Mouse (Mus musculus): ENCODE data around the gene Ubp1.

DNA sequence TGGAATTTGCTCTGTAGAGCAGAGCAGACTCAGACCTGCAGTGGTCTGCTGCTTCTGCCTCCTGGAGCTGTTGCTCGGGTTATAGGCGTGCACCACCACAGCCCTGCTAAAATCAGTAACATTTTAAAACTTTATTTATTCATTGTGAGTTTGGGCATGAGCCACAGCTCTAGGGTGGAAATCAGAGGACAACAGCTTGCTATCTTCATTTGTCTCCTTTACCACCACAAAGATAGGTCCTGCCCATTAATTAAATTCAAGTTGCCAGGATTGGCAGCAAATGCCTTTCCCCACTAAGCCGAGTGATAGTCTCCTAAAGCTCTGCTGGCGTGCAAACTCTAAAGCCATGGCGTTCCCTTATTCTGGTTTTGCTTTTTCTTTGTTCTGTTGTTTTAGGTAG, 4.9 kb downstream of the Ubp1 start:
- no peak for TF ChIP-seq UBTF (IDR thresholded peaks at IDR 0.05; ENCODE audit: low read depth, low read length)
- no peak for TF ChIP-seq E2F4 (IDR thresholded peaks at IDR 0.05; ENCODE audit: insufficient replicate concordance, low read depth, low read length)
- no peak for TF ChIP-seq CTCF (conservative IDR thresholded peaks at IDR 0.05 in 1 of 2, IDR thresholded peaks at IDR 0.05 in 1 of 2; ENCODE audit: low read depth in 2 of 2, low read length in 2 of 2)
- no peak for TF ChIP-seq POLR2AphosphoS2 (IDR thresholded peaks at IDR 0.05; ENCODE audit: low read depth, low read length)
- no peak for TF ChIP-seq POLR2A (IDR thresholded peaks at IDR 0.05; ENCODE audit: low read depth, low read length)
- TF ChIP-seq SIN3A (IDR thresholded peaks at IDR 0.05; ENCODE audit: low read length) = no peak

All from CH12.LX (cell line).